Mouse (Mus musculus): ENCODE data around the gene Fam53b. TPM values are rescaled to one million over a fixed set of nuclear protein-coding genes. Genes with fewer than 3 reads are reported as not detected.

Fam53b gene
- polyA plus RNA-seq, 1 experiment from 2014 or later: 13.5 TPM

DNA sequence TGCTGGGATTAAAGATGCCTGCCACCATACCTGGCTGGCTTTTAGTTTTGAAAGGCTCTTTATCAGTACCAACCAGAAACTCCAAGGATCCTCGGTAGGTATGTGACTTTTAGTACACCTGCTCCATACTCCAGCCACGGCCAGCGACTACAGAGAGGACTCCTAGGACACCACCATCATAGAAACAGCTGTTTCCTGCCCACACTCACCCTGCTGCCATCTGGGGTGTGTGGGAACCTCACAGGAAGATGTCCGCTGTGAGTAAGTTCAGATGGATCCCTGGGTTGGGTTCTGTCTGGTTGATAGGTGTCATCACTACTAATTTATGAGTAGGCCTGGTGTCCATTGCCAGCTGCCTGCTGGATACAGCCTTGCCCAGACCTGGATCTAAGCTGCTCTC is 114.9 kb downstream of the Fam53b start:
- Histone ChIP-seq H3K27ac (ENCODE audit: low read depth, low read length) (no peak overlapping the region), H3K9ac (ENCODE audit: low read depth, low read length) (no peak overlapping the region), H3K27me3 (replicated peaks; ENCODE audit: control insufficient read depth, insufficient read depth, low read length) (no peaks in the 10 kb centered on the region), H3K36me3 (ENCODE audit: control insufficient read depth, insufficient read depth) (peaks cover 5% of the 10 kb centered on the region; the same call in 1 of the 2 replicates), H3K4me3 (ENCODE audit: low read depth, low read length) (no peak overlapping the region), H3K9me3 (ENCODE audit: control insufficient read depth) (no peaks in the 10 kb centered on the region), H3K4me2 (replicated peaks; ENCODE audit: low read depth) (no peak overlapping the region), H3K4me1 (replicated peaks; ENCODE audit: control insufficient read depth, insufficient read depth, low read length) (peaks cover 5% of the 10 kb centered on the region; the same call in 1 of the 2 replicates)
- 79% methylated on average over 4 of the region's 4 CpGs for WGBS
- no peak for TF ChIP-seq CTCF (IDR thresholded peaks at IDR 0.05; ENCODE audit: low read depth)
- ATAC-seq: no peak

DNA sequence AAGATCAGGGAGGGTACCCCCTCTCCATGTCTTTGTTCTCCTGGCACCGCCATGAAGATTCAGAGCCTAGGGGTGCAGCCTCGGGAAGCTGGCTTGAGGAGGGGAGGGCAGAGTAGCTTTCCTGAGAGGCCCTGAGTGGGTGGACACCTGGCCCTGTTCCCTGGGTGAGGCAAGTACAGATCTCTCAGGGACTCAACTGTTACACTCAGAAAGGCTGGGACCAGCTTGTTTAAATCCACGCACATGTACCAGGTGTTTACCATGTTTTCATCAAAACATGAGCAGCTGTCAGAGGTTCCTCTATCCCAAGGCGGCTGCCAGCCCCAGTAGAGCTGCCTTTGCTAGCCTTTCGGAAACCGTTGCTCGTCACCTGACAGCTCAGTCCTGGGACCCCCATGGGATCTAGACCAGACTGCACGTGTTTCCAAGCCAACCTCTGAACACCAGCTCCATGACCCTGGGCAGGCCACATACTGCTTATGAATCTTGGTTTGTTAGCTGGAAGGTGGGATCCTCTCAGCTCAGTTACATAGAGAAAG is 116.4 kb downstream of the Fam53b start:
- Histone ChIP-seq H3K4me3 (ENCODE audit: low read depth, low read length) (no peak overlapping the region), H3K36me3 (ENCODE audit: control insufficient read depth, insufficient read depth) (peaks cover 5% of the 10 kb centered on the region; the same call in 1 of the 2 replicates), H3K9me3 (ENCODE audit: control insufficient read depth) (no peaks in the 10 kb centered on the region), H3K4me2 (replicated peaks; ENCODE audit: low read depth) (no peak overlapping the region), H3K9ac (ENCODE audit: low read depth, low read length) (no peak overlapping the region), H3K4me1 (replicated peaks; ENCODE audit: control insufficient read depth, insufficient read depth, low read length) (peaks cover 5% of the 10 kb centered on the region; the same call in 1 of the 2 replicates), H3K27ac (ENCODE audit: low read depth, low read length) (no peak overlapping the region), H3K27me3 (replicated peaks; ENCODE audit: control insufficient read depth, insufficient read depth, low read length) (no peaks in the 10 kb centered on the region)
- 81% methylated on average over 8 of the region's 8 CpGs for WGBS
- no peak for ATAC-seq
- TF ChIP-seq CTCF (IDR thresholded peaks at IDR 0.05; ENCODE audit: low read depth): no peak

DNA sequence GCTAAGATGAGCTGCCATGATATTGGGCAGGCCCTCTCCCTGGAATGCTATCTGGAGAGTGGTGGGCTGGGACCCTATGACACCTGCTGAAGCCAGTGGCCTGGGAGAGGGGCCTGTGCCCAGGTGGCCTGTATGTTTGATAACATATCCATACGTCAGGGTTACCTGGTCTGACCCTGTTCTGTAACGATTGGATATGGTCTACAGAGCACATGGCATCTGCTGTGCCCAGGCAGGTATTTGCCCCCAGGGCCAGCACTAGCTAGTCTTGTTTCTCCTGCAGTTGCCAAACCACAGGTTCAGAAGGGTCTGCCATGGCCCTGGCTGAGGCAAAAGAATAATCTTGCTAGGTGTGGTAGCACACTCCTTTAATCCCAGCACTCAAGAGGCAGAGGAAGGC is 120.1 kb downstream of the Fam53b start:
- ATAC-seq: no peak
- H3K4me1 ChIP-seq (replicated peaks; ENCODE audit: control insufficient read depth, insufficient read depth, low read length): no peaks in the 10 kb centered on the region
- whole genome bisulfite sequencing: 83% methylated on average over 2 of the region's 2 CpGs
- H3K9me3 ChIP-seq (ENCODE audit: control insufficient read depth): no peaks in the 10 kb centered on the region
- no peak overlapping the region for H3K4me3 ChIP-seq (ENCODE audit: low read depth, low read length)
- peaks cover 5% of the 10 kb centered on the region; the same call in 1 of the 2 replicates for H3K36me3 ChIP-seq (ENCODE audit: control insufficient read depth, insufficient read depth)
- H3K27ac ChIP-seq (ENCODE audit: low read depth, low read length): no peak overlapping the region
- no peak overlapping the region for H3K4me2 ChIP-seq (replicated peaks; ENCODE audit: low read depth)
- H3K27me3 ChIP-seq (replicated peaks; ENCODE audit: control insufficient read depth, insufficient read depth, low read length): no peaks in the 10 kb centered on the region
- no peak for TF ChIP-seq CTCF (IDR thresholded peaks at IDR 0.05; ENCODE audit: low read depth)
- no peak overlapping the region for H3K9ac ChIP-seq (ENCODE audit: low read depth, low read length)

DNA sequence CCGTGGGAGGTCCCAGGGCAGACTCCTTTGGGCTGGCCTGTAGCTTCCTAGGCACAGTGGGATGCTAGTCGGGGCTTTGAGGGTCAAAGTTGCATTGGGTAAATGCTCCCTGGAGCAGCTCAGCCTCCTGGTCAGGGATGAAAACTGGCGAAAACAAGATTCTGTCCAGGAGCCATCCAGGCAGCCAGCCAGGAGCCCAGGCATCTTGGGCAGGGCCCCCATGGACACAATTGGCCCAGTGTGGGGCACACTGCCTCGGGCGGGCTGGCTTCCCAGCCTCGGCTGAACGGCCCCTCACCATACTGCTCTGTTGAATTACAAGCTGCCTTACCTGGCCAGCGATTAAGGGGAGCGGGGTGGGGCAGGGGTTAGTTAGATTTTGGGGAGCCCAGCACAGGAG is 121.0 kb downstream of the Fam53b start:
- H3K9ac ChIP-seq (ENCODE audit: low read depth, low read length): no peak overlapping the region
- no peaks in the 10 kb centered on the region for H3K4me1 ChIP-seq (replicated peaks; ENCODE audit: control insufficient read depth, insufficient read depth, low read length)
- TF ChIP-seq CTCF (IDR thresholded peaks at IDR 0.05; ENCODE audit: low read depth): no peak
- H3K36me3 ChIP-seq (ENCODE audit: control insufficient read depth, insufficient read depth): peaks cover 5% of the 10 kb centered on the region; the same call in 1 of the 2 replicates
- no peaks in the 10 kb centered on the region for H3K9me3 ChIP-seq (ENCODE audit: control insufficient read depth)
- WGBS: 84% methylated on average over 9 of the region's 9 CpGs
- H3K27ac ChIP-seq (ENCODE audit: low read depth, low read length): no peak overlapping the region
- H3K27me3 ChIP-seq (replicated peaks; ENCODE audit: control insufficient read depth, insufficient read depth, low read length): no peaks in the 10 kb centered on the region
- no peak overlapping the region for H3K4me3 ChIP-seq (ENCODE audit: low read depth, low read length)
- H3K4me2 ChIP-seq (replicated peaks; ENCODE audit: low read depth): no peak overlapping the region
- ATAC-seq: no peak

DNA sequence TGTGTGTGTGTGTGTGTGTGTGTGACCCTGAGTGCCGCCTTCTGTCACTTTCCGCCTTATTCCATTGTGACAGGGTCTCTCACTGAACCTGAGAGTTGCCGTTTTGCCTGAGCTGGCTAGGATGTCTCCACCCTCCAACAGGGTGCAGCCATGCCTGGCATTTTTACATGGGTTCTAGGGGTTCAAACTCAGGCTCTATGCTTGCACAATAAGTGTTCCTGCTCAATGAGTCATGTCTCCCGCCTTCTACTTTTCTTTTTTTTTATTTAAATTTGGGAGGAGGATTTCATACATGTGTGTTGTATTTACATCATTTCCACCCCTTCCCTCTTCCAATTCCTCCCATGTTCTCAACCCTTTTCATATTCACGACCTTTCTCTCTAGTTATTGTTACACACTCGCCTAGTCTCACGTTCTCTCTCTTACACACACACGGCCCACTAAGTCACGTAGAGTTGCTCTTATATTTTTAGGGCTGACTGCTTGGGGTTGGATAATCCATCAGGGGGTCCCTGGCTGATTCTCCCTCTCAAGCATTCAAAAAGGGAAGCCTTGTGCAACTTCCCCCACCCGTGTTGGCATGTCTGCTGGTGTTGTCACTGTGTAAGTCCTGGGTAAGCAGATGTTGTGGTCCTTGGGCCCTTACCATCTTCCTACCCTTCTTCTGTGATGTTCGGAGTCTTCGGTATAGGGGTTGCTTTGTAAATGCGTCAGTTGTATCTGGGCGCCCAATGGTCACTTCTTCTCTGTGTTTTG is 122.8 kb downstream of the Fam53b start:
- whole genome bisulfite sequencing: 90% methylated on average over 14 of the region's 14 CpGs
- TF ChIP-seq CTCF (IDR thresholded peaks at IDR 0.05; ENCODE audit: low read depth): no peak
- H3K36me3 ChIP-seq (ENCODE audit: control insufficient read depth, insufficient read depth): peaks cover 5% of the 10 kb centered on the region; the same call in 1 of the 2 replicates
- H3K27ac ChIP-seq (ENCODE audit: low read depth, low read length): no peak overlapping the region
- H3K4me1 ChIP-seq (replicated peaks; ENCODE audit: control insufficient read depth, insufficient read depth, low read length): no peaks in the 10 kb centered on the region
- no peak overlapping the region for H3K4me3 ChIP-seq (ENCODE audit: low read depth, low read length)
- H3K9me3 ChIP-seq (ENCODE audit: control insufficient read depth): no peaks in the 10 kb centered on the region
- no peaks in the 10 kb centered on the region for H3K27me3 ChIP-seq (replicated peaks; ENCODE audit: control insufficient read depth, insufficient read depth, low read length)
- ATAC-seq: no peak
- H3K9ac ChIP-seq (ENCODE audit: low read depth, low read length): no peak overlapping the region
- no peak overlapping the region for H3K4me2 ChIP-seq (replicated peaks; ENCODE audit: low read depth)

DNA sequence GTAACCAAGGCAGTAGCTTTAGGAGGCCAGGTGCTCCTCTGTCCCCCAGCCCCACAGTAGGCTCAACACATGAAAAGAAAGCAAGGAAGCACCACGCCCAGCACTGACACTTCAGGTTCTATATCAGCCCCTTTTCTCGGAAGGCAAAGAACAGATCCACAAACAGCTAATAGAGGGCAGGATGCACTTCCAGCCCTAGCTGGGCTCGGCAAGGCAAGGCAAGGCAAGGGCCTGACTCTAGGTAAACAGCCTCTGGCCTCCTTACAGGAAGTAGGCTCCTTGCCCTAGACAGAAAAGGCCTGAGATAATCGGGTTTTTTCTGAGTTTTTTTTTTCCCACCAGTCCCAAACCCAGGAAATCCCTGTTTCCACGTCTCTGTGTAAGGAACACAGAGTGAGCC is 124.0 kb downstream of the Fam53b start:
- Histone ChIP-seq H3K9ac (ENCODE audit: low read depth, low read length) (no peak overlapping the region), H3K27ac (ENCODE audit: low read depth, low read length) (no peak overlapping the region), H3K4me1 (replicated peaks; ENCODE audit: control insufficient read depth, insufficient read depth, low read length) (no peaks in the 10 kb centered on the region), H3K36me3 (ENCODE audit: control insufficient read depth, insufficient read depth) (peaks cover 1% of the 10 kb centered on the region; the same call in 1 of the 2 replicates), H3K4me2 (replicated peaks; ENCODE audit: low read depth) (no peak overlapping the region), H3K9me3 (ENCODE audit: control insufficient read depth) (no peaks in the 10 kb centered on the region), H3K27me3 (replicated peaks; ENCODE audit: control insufficient read depth, insufficient read depth, low read length) (no peaks in the 10 kb centered on the region), H3K4me3 (ENCODE audit: low read depth, low read length) (no peak overlapping the region)
- no peak for ATAC-seq
- TF ChIP-seq CTCF (IDR thresholded peaks at IDR 0.05; ENCODE audit: low read depth): no peak
- 46% methylated on average over 5 of the region's 5 CpGs for WGBS

Measured in intestine, postnatal 0 days (tissue).